Mouse (Mus musculus) cerebellum, adult 2 months (tissue): ENCODE measurements at regions not wholly inside any gene's neighbourhood (a gene's known extent, or its start where the extent isn't known, plus 50 kb on each side); places are given as distances from the start of the nearest gene placed in this dataset.
"Not testable (repeated sequence)": the region's sequence is repeated elsewhere in the genome, so short reads cannot be mapped to it uniquely, and the experiment has no call there.

ENCODE experiments used
- CTCF ChIP-seq: fragments of 200-500 bp; IDR thresholded peaks from 2 replicates; pipeline ENCODE4 v1.5.1; 2011; ENCODE audit warnings: low read depth, mild to moderate bottlenecking, control low read depth, low read length, moderate library complexity, borderline replicate concordance; ENCODE audit not compliant: insufficient read depth
- POLR2A ChIP-seq: fragments of 200-500 bp; IDR thresholded peaks from 2 replicates; pipeline ENCODE4 v1.6.1; 2011; ENCODE audit warnings: low read length, control low read depth, borderline replicate concordance; ENCODE audit not compliant: insufficient read depth

- TF ChIP-seq CTCF, POLR2A: not testable (repeated sequence)
These were observed 133.4 kb upstream of the Samt2 start for GRCm38 (mm10) chrX:154712576-154712975.
